Mouse (Mus musculus) cerebellum, adult 2 months (tissue): ENCODE data around the gene Fhl2.

Experiments used
- CTCF ChIP-seq: fragments of 200-500 bp; IDR thresholded peaks from 2 replicates; pipeline ENCODE4 v1.5.1; 2011; ENCODE audit warnings: low read depth, mild to moderate bottlenecking, control low read depth, low read length, moderate library complexity, borderline replicate concordance; ENCODE audit not compliant: insufficient read depth
- POLR2A ChIP-seq: fragments of 200-500 bp; IDR thresholded peaks from 2 replicates; pipeline ENCODE4 v1.6.1; 2011; ENCODE audit warnings: low read length, control low read depth, borderline replicate concordance; ENCODE audit not compliant: insufficient read depth

GRCm38 (mm10) chr1:43211274-43211673 is 14.5 kb upstream of the Fhl2 start:
- TF ChIP-seq POLR2A, result no peak
- TF ChIP-seq CTCF, result no peak
